Mouse (Mus musculus) embryonic facial prominence, embryonic 11.5 days (tissue): Measurements from ENCODE around the gene Cyb5b. TPM values are rescaled to one million over a fixed set of nuclear protein-coding genes. Genes with fewer than 3 reads are reported as not detected.

Source experiments
- ATAC-seq: fragments of 200-750 bp; cut with Nextera tagmentation; replicated peaks from 2 replicates; pipeline ENCODE4 v1.8.0; 2017; ENCODE audit warnings: low read depth; ENCODE audit not compliant: insufficient number of reproducible peaks, low FRiP score, low TSS enrichment
- DNase-seq: peaks from one replicate; pipeline ENCODE4 v3.0.0-alpha.2; 2015; ENCODE audit warnings: low spot score
- H3K27ac ChIP-seq: fragments of 300-500 bp; sonication (generic); replicated peaks from 2 replicates; pipeline ENCODE4 v1.5.1; 2014; ENCODE audit warnings: mild to moderate bottlenecking, low read depth, low read length, control low read depth
- H3K27me3 ChIP-seq: fragments of 300-500 bp; sonication (generic); 2 replicates; pipeline ENCODE4 v1.6.1; 2014; ENCODE audit warnings: mild to moderate bottlenecking, low read length, moderate library complexity, mixed read lengths; ENCODE audit not compliant: control insufficient read depth, insufficient read depth
- H3K36me3 ChIP-seq: fragments of 300-500 bp; sonication (generic); replicated peaks from 2 replicates; pipeline ENCODE4 v1.6.1; 2014; ENCODE audit warnings: low read depth, mild to moderate bottlenecking, low read length, moderate library complexity, mixed read lengths; ENCODE audit not compliant: control insufficient read depth, insufficient read depth
- H3K4me1 ChIP-seq: fragments of 300-500 bp; sonication (generic); 2 replicates; pipeline ENCODE4 v1.6.1; 2014; ENCODE audit warnings: low read length, mixed read lengths; ENCODE audit not compliant: control insufficient read depth, insufficient read depth
- H3K4me2 ChIP-seq: fragments of 300-500 bp; sonication (generic); 2 replicates; pipeline ENCODE4 v1.6.1; 2014; ENCODE audit warnings: low read depth, mild to moderate bottlenecking, control low read depth, low read length, moderate library complexity
- H3K4me3 ChIP-seq: fragments of 300-500 bp; sonication (generic); 2 replicates; pipeline ENCODE4 v1.5.1; 2014; ENCODE audit warnings: low read depth, low read length, control low read depth
- H3K9ac ChIP-seq: fragments of 300-500 bp; sonication (generic); replicated peaks from 2 replicates; pipeline ENCODE4 v1.6.1; 2014; ENCODE audit warnings: mild to moderate bottlenecking, control low read depth, low read length
- H3K9me3 ChIP-seq: fragments of 300-500 bp; sonication (generic); replicated peaks from 2 replicates; pipeline ENCODE4 v1.6.1; 2016; ENCODE audit warnings: mild to moderate bottlenecking, low read length, inconsistent platforms, mixed read lengths; ENCODE audit not compliant: control insufficient read depth
- WGBS: fragments of 180-500 bp; shearing (Covaris S2); extraction: QIAGEN DNeasy Blood & Tissue Kit; methylation state at CpG from one replicate; pipeline ENCODE4 v1.1.7; 2014; 5-methylcytosine and 5-hydroxymethylcytosine counted together
- polyA plus RNA-seq: library from polyadenylated mRNA; unstranded; fragments of >200 nt; fragmentation: Nextera tagmentation; extraction: Ambion mirVana; gene quantifications from 2 replicates; pipeline ENCODE4 v1.2.1, GENCODE M21; 2014

The Cyb5b gene
- polyA plus RNA-seq, 1 experiment from 2014 or later: 145 TPM

DNA sequence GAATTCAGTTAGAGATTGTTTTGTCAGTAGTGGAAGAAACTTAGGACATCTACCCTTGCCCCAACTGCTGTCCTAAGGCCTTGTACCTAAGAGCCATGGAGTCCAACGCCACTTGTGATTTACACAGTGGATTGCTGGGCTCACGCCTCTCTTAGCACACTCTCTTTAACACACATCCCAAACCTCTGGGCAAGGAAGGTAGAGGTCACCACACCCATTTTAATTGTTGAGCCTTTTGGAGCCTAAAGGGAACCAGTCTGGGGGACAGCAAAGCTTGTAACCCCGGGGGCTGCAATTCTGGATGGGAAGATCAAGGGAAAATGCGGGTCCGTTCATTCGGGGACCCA, 410 bp upstream of the Cyb5b start:
- peak; percentile 37; the same call in 1 of the 2 replicates for ATAC-seq
- 26% methylated on average over 6 of the region's 6 CpGs for WGBS

DNA sequence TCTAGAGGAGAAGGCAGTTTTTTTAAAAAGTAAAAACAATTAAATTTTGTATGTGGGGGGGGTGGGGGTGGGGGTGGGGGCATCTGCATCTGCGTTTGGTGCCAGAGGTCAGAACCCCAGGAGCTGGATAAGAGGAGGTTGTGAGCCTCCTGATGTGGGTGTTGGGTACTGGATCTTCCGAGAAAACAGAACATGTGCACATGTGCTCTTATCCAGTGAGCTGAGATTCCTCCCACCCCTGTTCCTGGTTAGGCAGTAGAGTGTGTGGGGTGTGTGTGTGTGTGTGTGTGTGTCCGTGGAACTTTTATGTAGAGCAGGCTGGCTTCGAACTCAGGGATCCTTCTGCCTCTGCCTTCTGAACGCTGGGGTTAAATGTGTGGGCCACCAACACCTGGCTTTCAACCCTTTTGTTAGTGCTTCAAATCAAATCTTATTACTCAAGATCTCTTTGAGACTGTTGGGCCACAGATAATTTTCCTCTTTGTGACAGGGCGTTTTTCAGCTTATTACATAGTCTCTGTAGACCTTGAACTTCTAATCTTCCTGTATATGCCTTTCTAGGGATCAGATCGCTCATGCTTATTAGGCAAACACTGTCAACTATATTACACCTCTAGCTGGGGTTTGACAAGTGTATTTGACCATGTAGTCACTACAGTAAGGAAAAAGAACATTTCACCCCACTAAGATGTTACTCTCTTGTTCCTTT, 926 bp downstream of the Cyb5b start:
- H3K9me3 ChIP-seq: no peaks in the 10 kb centered on the region
- H3K27ac ChIP-seq: no peak overlapping the region
- no peak for ATAC-seq
- no peaks in the 10 kb centered on the region for H3K27me3 ChIP-seq
- peaks cover 7% of the 10 kb centered on the region for H3K36me3 ChIP-seq
- H3K9ac ChIP-seq: peak overlapping the region; percentile 85
- WGBS: 75% methylated on average over 7 of the region's 7 CpGs
- H3K4me3 ChIP-seq: peak overlapping the region; percentile 91
- no peaks in the 10 kb centered on the region for H3K4me1 ChIP-seq
- H3K4me2 ChIP-seq: peak overlapping the region; percentile 79
- DNase-seq: no peak

More for the DNA sequence above, 410 bp upstream of the Cyb5b start:
- Histone ChIP-seq H3K27me3 (no peaks in the 10 kb centered on the region), H3K4me3 (peak overlapping the region; percentile 91), H3K9me3 (no peaks in the 10 kb centered on the region), H3K4me2 (peak overlapping the region; percentile 79), H3K4me1 (no peaks in the 10 kb centered on the region), H3K27ac (no peak overlapping the region), H3K36me3 (peaks cover 3% of the 10 kb centered on the region), H3K9ac (peak overlapping the region; percentile 85)
- DNase-seq: no peak

DNA sequence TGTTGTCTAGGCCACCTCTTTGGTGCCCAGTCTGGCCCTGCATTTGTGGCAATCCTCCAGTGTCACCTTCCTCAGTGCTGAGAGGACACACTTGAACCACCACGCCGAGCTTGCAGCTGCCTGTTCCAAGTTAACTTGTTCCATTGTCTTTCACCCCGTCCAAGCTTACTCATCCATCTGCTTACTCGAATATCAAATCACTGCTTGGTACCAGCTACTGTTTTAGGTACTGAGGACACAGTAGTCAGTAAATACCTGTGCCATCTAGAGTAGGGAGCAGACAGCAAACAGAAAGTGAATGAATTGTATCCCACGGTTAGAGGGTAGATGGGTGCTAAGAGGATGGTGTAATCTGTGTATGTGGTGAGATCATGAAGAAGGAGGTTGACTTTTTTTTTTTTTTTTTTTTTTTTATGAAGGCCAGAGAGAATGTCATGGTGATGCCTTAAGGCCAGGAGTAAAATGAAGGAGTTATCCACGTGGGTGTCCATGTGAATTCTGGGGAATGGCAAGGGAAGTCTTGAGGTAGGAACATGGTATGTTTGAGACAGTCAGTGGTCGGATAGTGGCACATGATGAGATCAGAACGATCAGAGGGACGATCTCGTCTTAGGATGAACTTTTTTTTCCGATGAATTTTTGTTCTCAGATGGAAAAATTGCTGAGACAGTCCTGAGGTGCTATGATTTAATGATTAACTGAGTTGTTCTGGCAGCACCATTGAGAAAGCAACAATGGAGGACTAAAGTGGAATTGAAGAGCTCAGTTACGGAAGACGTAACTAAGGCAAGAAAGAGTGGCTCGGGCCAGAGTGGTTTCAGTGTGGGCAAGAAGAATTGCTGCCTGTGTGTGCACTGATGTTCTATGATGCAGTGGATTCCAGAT, 3.1 kb downstream of the Cyb5b start:
- WGBS: 94% methylated on average over 14 of the region's 14 CpGs
- Histone ChIP-seq H3K27me3 (no peaks in the 10 kb centered on the region), H3K9ac (no peak overlapping the region), H3K27ac (no peak overlapping the region), H3K36me3 (peaks cover 7% of the 10 kb centered on the region), H3K4me3 (no peak overlapping the region), H3K4me2 (no peak overlapping the region), H3K4me1 (no peaks in the 10 kb centered on the region), H3K9me3 (no peaks in the 10 kb centered on the region)
- DNase-seq: no peak
- ATAC-seq: no peak

DNA sequence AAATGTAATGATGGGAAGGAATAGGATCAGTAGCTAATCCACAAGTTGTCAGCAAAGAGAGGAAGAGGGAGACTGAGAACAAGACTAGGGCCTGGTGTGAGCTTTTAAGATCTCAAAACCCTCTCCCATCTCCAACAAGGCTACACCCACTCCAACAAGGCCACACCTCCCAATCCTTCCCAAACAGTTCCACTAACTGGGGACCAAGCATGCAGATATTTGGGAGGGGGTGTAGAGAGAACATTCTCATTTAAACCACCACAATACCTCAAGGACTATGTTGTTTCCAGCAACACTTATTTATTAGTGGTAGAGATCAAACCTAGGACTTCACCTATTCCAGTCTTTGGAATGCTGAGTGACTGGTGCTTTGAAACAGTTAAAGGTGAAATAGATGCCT, 6.4 kb downstream of the Cyb5b start:
- H3K36me3 ChIP-seq: peaks cover 7% of the 10 kb centered on the region
- no peak for ATAC-seq
- H3K4me3 ChIP-seq: no peak overlapping the region
- H3K9me3 ChIP-seq: no peaks in the 10 kb centered on the region
- no peaks in the 10 kb centered on the region for H3K27me3 ChIP-seq
- DNase-seq: no peak
- H3K27ac ChIP-seq: no peak overlapping the region
- no peak overlapping the region for H3K9ac ChIP-seq
- no peaks in the 10 kb centered on the region for H3K4me1 ChIP-seq
- H3K4me2 ChIP-seq: no peak overlapping the region

DNA sequence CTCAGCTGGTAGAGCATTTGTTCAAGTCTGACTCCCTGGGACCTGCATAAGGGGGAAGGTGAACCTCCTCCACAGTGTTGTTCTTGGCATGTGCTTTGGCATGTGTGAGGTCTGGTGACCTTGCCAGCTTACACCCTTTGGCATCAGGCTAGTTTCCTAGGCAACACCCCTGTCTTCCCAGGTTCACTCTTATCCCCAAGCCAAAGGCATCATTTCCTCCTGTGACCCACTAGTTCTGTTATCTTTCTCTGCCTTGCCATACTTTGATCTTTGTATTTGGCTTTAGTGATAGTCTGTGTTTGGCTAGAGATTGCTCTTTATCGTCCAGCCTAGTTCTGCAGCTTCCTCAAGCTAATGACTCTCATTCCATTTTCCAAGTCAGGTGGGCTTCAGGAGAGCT, 7.4 kb downstream of the Cyb5b start:
- H3K27ac ChIP-seq: no peak overlapping the region
- H3K27me3 ChIP-seq: no peaks in the 10 kb centered on the region
- WGBS: 77% methylated on average over 1 of the region's 1 CpGs
- no peak overlapping the region for H3K4me2 ChIP-seq
- no peak overlapping the region for H3K9ac ChIP-seq
- no peak for DNase-seq
- no peaks in the 10 kb centered on the region for H3K4me1 ChIP-seq
- no peaks in the 10 kb centered on the region for H3K9me3 ChIP-seq
- H3K36me3 ChIP-seq: peaks cover 7% of the 10 kb centered on the region
- ATAC-seq: no peak
- H3K4me3 ChIP-seq: no peak overlapping the region

DNA sequence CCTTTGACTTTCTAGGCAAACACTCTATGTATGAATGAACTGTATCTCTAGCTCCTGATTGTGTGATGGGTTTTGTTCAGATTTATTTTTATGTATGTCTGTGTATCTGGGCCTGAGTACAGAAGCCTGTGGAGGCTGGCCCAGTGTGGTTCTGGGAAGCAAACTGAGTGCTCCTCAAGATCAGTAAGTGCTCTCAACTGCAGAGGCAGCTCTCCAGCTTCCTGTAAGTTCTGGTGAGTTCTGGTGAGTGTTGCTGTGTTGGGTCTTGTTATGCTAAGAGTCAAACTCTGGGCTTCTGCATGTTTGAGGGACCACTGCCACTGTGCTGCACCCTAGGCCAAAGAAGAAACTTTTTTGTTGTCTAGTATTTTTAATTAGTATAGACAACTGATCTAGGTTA, 8.4 kb downstream of the Cyb5b start:
- Histone ChIP-seq H3K9ac (no peak overlapping the region), H3K27ac (no peak overlapping the region), H3K36me3 (peaks cover 3% of the 10 kb centered on the region), H3K27me3 (no peaks in the 10 kb centered on the region), H3K4me3 (no peak overlapping the region), H3K4me2 (no peak overlapping the region), H3K9me3 (no peaks in the 10 kb centered on the region), H3K4me1 (no peaks in the 10 kb centered on the region)
- ATAC-seq (no peak), DNase-seq (no peak)

DNA sequence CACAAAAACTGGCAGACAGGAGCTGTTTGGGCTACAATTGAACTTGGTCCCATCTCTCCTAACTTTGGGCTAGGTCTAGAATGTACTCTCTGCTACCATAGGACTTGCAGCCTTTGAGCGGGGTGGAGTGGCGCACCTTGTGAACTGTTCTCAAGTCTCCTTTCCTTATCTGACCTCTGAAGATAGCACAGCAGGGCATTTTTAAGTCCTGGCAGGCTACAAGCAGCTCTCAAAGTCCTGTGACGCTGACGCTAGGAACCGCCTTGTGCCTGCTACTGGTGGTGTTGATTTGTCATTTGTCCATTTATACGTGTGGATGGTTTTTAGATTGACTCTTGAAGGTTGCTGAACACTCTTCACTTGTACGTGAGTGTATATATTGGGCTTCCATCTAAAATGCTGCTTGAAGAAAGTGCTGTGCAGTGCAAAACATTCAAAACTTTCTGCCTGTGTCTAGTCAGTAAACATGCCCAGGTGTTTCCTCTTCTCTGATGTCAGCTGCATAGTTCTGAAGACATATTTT, 13.9 kb downstream of the Cyb5b start:
- 91% methylated on average over 7 of the region's 7 CpGs for WGBS
- H3K4me2 ChIP-seq: no peak overlapping the region

DNA sequence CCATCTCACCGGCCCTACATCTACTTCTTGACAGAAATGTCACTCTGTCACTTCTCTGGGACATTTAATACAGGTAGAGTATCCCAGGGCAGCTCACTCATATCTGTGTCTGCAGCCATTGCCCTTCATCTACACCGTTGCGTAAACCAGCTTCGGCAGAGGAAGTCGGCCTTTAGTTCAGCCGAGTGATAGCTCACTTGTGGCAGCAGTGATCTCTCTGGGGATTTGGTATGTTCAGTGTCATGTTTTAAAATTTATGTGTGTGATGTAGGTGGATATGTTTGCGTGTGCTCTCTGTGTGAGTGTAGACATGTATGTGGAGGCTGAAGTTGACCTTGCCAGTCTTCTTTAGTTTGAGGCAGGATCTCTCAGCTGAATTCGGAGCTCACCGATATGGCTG, 15.3 kb downstream of the Cyb5b start:
- DNase-seq (no peak), ATAC-seq (no peak)
- H3K27ac ChIP-seq: no peak overlapping the region
- H3K9me3 ChIP-seq: no peaks in the 10 kb centered on the region
- no peaks in the 10 kb centered on the region for H3K27me3 ChIP-seq
- H3K9ac ChIP-seq: no peak overlapping the region
- H3K36me3 ChIP-seq: peaks cover 7% of the 10 kb centered on the region
- WGBS: 93% methylated on average over 9 of the region's 9 CpGs
- no peak overlapping the region for H3K4me3 ChIP-seq
- H3K4me2 ChIP-seq: no peak overlapping the region
- H3K4me1 ChIP-seq: no peaks in the 10 kb centered on the region

More for the DNA sequence above, 13.9 kb downstream of the Cyb5b start:
- Histone ChIP-seq H3K36me3 (no peaks in the 10 kb centered on the region; the same call in 1 of the 2 replicates), H3K9ac (no peak overlapping the region), H3K9me3 (no peaks in the 10 kb centered on the region), H3K27me3 (no peaks in the 10 kb centered on the region), H3K4me3 (no peak overlapping the region), H3K4me1 (no peaks in the 10 kb centered on the region), H3K27ac (no peak overlapping the region)
- ATAC-seq: no peak
- no peak for DNase-seq
